Mouse (Mus musculus) ES-E14 (cell line): ENCODE measurements around the gene Cerk.

Experiments used
- CHD2 ChIP-seq: IDR thresholded peaks from 2 replicates; pipeline ENCODE4 v1.6.1; 2014; ENCODE audit warnings: mild to moderate bottlenecking, low read depth, low read length, inconsistent platforms
- MAFK ChIP-seq: IDR thresholded peaks from 2 replicates; pipeline ENCODE4 v1.6.1; 2014; ENCODE audit warnings: mild to moderate bottlenecking, low read depth, low read length, inconsistent platforms; ENCODE audit not compliant: insufficient read depth
- ZC3H11A ChIP-seq: IDR thresholded peaks from 2 replicates; pipeline ENCODE4 v1.6.1; 2012; ENCODE audit warnings: low read depth, mild to moderate bottlenecking, inconsistent platforms, low read length, borderline replicate concordance
- ZNF384 ChIP-seq: IDR thresholded peaks from 2 replicates; pipeline ENCODE4 v1.6.1; 2012; ENCODE audit warnings: low read depth, low read length, inconsistent platforms

GRCm38 (mm10) chr15:86206385-86206784 lies 20.4 kb upstream of the Cerk start:
- TF ChIP-seq ZC3H11A (no peak), ZNF384 (no peak), MAFK (no peak), CHD2 (no peak)
